19 mouse cellular contexts compared by ENCODE assay signal in genomic region chr10:17077580-17077979, GRCm38 (mm10).
DNase-seq lines count a peak whose midpoint lies in the region; ATAC-seq lines count a peak whose summit lies in the region.
"Had no signal": no experiment of that assay in that cellular context is flagged by ENCODE, and none has a peak within 500 bp of the region (broad histone marks: within the 10 kb centered on the region; RNA-seq: fewer than 3 reads in every experiment).

No protein-coding gene starts in this region.

- no peak overlapping the region for H3K9ac ChIP-seq in hindbrain, embryonic 16.5 days (ENCODE audit: low read depth, low read length)
- H3K9ac ChIP-seq: embryonic facial prominence, embryonic 15.5 days; forebrain, embryonic 15.5 days; heart, embryonic 13.5 days; hindbrain, embryonic 15.5 days had no signal

- no peak overlapping the region for H3K27ac ChIP-seq in hindbrain, embryonic 16.5 days (ENCODE audit: low read depth, low read length)
- H3K27ac ChIP-seq: embryonic facial prominence, embryonic 15.5 days; forebrain, embryonic 15.5 days; heart, embryonic 13.5 days; hindbrain, embryonic 15.5 days had no signal

- peak; percentile 14 for DNase-seq in adrenal gland, adult 2 months
- DNase-seq in adrenal gland, postnatal 4 days (ENCODE audit: low spot score in 2 of 2) = no peak
- DNase-seq in 416B (ENCODE audit: low read depth) = peak; percentile 59
- DNase-seq in fat pad, adult 2 months (ENCODE audit: extremely low read depth, low read depth, low spot score) = peak; percentile 45
- DNase-seq in layer of hippocampus, postnatal 25 days (ENCODE audit: extremely low spot score in 1 of 2, low spot score in 1 of 2) = no peak
- DNase-seq: adrenal gland, postnatal 25 days; cerebellum, adult 8-10 months; cerebellum, postnatal 14 days; embryo, embryonic 11 days; gastrocnemius, postnatal 10 days; heart, postnatal 36 days had no signal

- peak; percentile 87 for ATAC-seq in megakaryocyte progenitor cell, adult 5-6 weeks (replicated peaks; ENCODE audit: poor library complexity)
- ATAC-seq in hindbrain, embryonic 16.5 days = no peak
- ATAC-seq: forebrain, embryonic 15.5 days; inflammation-experienced regulatory T-cells, adult 6 months had no signal

- no peaks in the 10 kb centered on the region for H3K36me3 ChIP-seq in hindbrain, embryonic 16.5 days (ENCODE audit: control insufficient read depth, insufficient read depth, low read length)
- H3K36me3 ChIP-seq: embryonic facial prominence, embryonic 15.5 days; forebrain, embryonic 15.5 days; heart, embryonic 13.5 days; hindbrain, embryonic 15.5 days had no signal

- no peaks in the 10 kb centered on the region for H3K27me3 ChIP-seq in hindbrain, embryonic 16.5 days (replicated peaks; ENCODE audit: control insufficient read depth, insufficient read depth, low read length)
- H3K27me3 ChIP-seq: embryonic facial prominence, embryonic 15.5 days; forebrain, embryonic 15.5 days; heart, embryonic 13.5 days; hindbrain, embryonic 15.5 days had no signal

- H3K4me3 ChIP-seq in hindbrain, embryonic 16.5 days (ENCODE audit: low read length) = no peak overlapping the region
- H3K4me3 ChIP-seq: embryonic facial prominence, embryonic 15.5 days; erythroblast, embryonic 14.5 days; forebrain, embryonic 15.5 days; heart, embryonic 13.5 days; hindbrain, embryonic 15.5 days had no signal

- H3K4me2 ChIP-seq in hindbrain, embryonic 16.5 days (ENCODE audit: low read length) = no peak overlapping the region
- H3K4me2 ChIP-seq: embryonic facial prominence, embryonic 15.5 days; forebrain, embryonic 15.5 days; heart, embryonic 13.5 days; hindbrain, embryonic 15.5 days had no signal

- no peaks in the 10 kb centered on the region for H3K9me3 ChIP-seq in hindbrain, embryonic 16.5 days (ENCODE audit: control insufficient read depth, low read length)
- H3K9me3 ChIP-seq: embryonic facial prominence, embryonic 15.5 days; forebrain, embryonic 15.5 days; heart, embryonic 13.5 days; hindbrain, embryonic 15.5 days had no signal

- 85% methylated on average over 2 of the region's 2 CpGs for WGBS in hindbrain, embryonic 16.5 days

- peaks cover 4% of the 10 kb centered on the region for H3K4me1 ChIP-seq in hindbrain, embryonic 16.5 days (ENCODE audit: control insufficient read depth, insufficient read depth, low read depth, low read length)
- H3K4me1 ChIP-seq: hindbrain, embryonic 15.5 days had no signal

Comparison
In these comparisons a context has a peak if more than half of its experiments do, and no peak if none do; other contexts are left out.
1. DNase-seq: peak in adrenal gland, adult 2 months (single experiment), 416B (single experiment) and fat pad, adult 2 months (single experiment); none in adrenal gland, postnatal 4 days (0 of 2) and layer of hippocampus, postnatal 25 days (0 of 2).